Mouse (Mus musculus): ENCODE data around the gene Arvcf. TPM values are rescaled to one million over a fixed set of nuclear protein-coding genes. Genes with fewer than 3 reads are reported as not detected.

The Arvcf gene
- polyA plus RNA-seq, 1 experiment from 2014 or later, result 25.3 TPM

DNA sequence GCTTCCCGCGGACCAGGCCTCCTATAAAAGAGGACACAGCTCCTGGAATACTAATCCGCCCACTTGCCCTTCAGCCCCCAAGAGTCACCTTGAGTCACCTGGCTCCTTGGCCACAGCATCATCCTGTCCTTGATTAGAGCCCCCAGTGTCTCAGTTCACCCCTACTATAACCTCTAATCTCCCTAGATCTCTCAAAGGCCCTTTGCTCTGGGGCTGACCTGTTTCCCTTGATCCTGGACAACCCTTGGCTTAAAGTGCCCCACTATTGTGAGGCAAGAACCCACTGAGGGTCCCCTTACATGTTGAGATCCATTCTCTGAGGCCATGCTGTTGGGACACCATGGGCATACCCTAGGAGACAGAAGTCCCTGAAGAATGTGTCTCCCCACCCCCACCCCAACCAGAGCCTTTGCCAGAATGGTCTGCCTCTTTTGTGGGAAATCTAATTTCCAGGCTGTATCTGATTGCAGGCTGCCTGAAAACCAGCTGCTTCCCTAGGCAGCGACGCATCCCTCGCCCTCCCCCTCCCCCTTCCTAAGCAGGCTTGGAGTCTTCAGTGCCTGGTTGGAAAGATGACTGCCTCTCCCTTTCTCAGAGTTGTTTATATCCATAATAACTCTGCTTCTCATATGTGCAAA lies 33.8 kb downstream of the Arvcf start:
- H3K27ac ChIP-seq, result no peak overlapping the region
- H3K27me3 ChIP-seq, result no peaks in the 10 kb centered on the region
- H3K9me3 ChIP-seq, result no peaks in the 10 kb centered on the region
- ATAC-seq (ENCODE audit: insufficient number of reproducible peaks, low FRiP score, low TSS enrichment, low read depth), result no peak
- no peak overlapping the region for H3K4me3 ChIP-seq
- 41% methylated on average over 6 of the region's 6 CpGs for WGBS
- H3K4me1 ChIP-seq, result peaks cover 12% of the 10 kb centered on the region
- no peaks in the 10 kb centered on the region for H3K36me3 ChIP-seq
- H3K9ac ChIP-seq, result no peak overlapping the region
- no peak overlapping the region for H3K4me2 ChIP-seq

DNA sequence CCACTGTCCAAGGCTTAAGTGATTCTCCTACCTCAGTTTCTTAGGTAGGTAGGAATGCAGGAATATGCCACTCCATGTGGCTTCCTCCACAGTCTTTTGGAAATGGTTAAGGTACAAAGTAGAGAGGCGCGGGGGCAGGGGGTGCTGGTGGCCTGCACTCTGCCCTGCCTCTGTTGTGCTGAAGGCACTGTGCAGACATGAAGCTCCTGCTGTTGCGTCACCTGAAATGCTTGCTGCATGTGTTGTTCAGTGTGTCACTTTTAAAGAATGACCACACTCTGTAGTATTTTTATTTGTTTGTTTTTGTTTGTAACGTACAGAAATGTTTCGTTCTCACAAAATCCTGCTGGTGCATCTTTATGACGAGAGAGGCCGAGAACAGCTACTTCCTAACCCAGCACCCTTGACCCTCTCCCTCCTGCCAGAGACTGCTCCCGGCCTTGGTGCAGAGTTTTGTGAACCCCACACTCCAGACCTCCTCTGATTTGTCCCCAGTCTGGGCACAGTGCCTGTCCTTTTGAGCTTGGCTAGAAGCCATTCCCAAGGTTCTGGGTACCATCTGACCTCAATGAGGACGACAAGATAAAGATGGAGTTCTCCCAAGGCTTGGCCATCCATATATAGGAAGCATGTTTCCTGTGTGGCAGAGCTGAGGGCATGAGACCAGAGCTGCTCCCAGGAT lies 35.2 kb downstream of the Arvcf start:
- H3K9me3 ChIP-seq, result no peaks in the 10 kb centered on the region
- WGBS, result 76% methylated on average over 9 of the region's 9 CpGs
- H3K4me3 ChIP-seq, result no peak overlapping the region
- no peaks in the 10 kb centered on the region for H3K27me3 ChIP-seq
- no peak overlapping the region for H3K27ac ChIP-seq
- no peak for ATAC-seq (ENCODE audit: insufficient number of reproducible peaks, low FRiP score, low TSS enrichment, low read depth)
- H3K36me3 ChIP-seq, result no peaks in the 10 kb centered on the region
- H3K4me1 ChIP-seq, result peaks cover 15% of the 10 kb centered on the region
- H3K9ac ChIP-seq, result no peak overlapping the region
- H3K4me2 ChIP-seq, result no peak overlapping the region

DNA sequence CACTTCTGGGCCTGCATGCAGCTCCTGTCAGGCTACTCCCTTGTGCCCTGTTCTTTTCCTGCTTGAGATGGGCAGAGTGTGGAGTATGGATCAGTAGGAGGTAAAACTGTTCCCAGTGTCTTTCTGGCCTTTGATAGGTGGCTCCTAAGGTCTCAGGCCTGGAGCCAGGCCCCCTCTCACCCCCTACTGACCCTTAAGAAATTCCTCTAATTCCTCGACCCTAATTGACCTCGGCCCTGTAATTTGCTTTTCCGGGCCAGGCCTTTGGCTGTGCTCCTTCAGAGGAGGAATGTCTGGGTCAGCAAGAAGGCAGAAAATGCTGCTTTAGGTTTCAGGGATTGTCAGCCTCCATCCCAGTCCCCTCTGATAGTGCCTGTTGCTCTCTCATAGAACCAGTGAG lies 35.8 kb downstream of the Arvcf start:
- H3K4me2 ChIP-seq, result no peak overlapping the region
- no peak overlapping the region for H3K9ac ChIP-seq
- ATAC-seq (ENCODE audit: insufficient number of reproducible peaks, low FRiP score, low TSS enrichment, low read depth), result no peak
- H3K9me3 ChIP-seq, result no peaks in the 10 kb centered on the region
- WGBS, result 17% methylated on average over 3 of the region's 3 CpGs
- no peak overlapping the region for H3K4me3 ChIP-seq
- peaks cover 19% of the 10 kb centered on the region for H3K4me1 ChIP-seq
- no peaks in the 10 kb centered on the region for H3K27me3 ChIP-seq
- H3K36me3 ChIP-seq, result no peaks in the 10 kb centered on the region
- no peak overlapping the region for H3K27ac ChIP-seq

- Histone ChIP-seq H3K4me3 (no peak overlapping the region), H3K9ac (no peak overlapping the region), H3K4me1 (peaks cover 19% of the 10 kb centered on the region), H3K36me3 (no peaks in the 10 kb centered on the region), H3K4me2 (no peak overlapping the region), H3K9me3 (no peaks in the 10 kb centered on the region), H3K27me3 (no peaks in the 10 kb centered on the region), H3K27ac (no peak overlapping the region)
- WGBS, result 77% methylated on average over 7 of the region's 7 CpGs
- no peak for ATAC-seq (ENCODE audit: insufficient number of reproducible peaks, low FRiP score, low TSS enrichment, low read depth)
Measured at GRCm38 (mm10) chr16:18384211-18384610, 36.2 kb downstream of the Arvcf start.

DNA sequence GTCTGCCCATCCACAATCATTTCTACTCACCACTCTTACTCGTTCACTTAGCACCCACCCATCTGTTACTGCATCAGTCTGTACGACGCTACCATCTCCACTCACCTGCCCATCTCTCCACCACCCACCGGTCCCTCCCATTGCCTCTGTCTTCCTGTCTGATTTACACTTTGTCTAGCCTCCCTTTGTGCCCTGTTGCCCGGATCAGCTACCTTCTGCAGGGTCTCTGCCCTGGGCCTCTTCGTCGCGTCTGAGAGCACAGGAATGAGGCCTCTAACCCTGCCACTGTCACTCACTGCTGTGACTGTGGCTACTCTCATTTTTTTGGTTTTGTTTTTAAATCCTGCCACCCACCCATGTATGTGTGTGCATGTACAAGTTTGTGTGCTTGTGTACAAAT lies 36.7 kb downstream of the Arvcf start:
- no peak overlapping the region for H3K4me2 ChIP-seq
- no peak overlapping the region for H3K9ac ChIP-seq
- ATAC-seq (ENCODE audit: insufficient number of reproducible peaks, low FRiP score, low TSS enrichment, low read depth), result no peak
- H3K36me3 ChIP-seq, result no peaks in the 10 kb centered on the region
- H3K9me3 ChIP-seq, result no peaks in the 10 kb centered on the region
- 77% methylated on average over 8 of the region's 8 CpGs for WGBS
- no peak overlapping the region for H3K4me3 ChIP-seq
- no peaks in the 10 kb centered on the region for H3K27me3 ChIP-seq
- H3K4me1 ChIP-seq, result peaks cover 15% of the 10 kb centered on the region
- H3K27ac ChIP-seq, result no peak overlapping the region

GRCm38 (mm10) chr16:18385411-18385810 lies 37.4 kb downstream of the Arvcf start:
- Histone ChIP-seq H3K27ac (no peak overlapping the region), H3K36me3 (no peaks in the 10 kb centered on the region), H3K4me2 (no peak overlapping the region), H3K27me3 (no peaks in the 10 kb centered on the region), H3K9me3 (no peaks in the 10 kb centered on the region), H3K9ac (no peak overlapping the region), H3K4me1 (peaks cover 10% of the 10 kb centered on the region; the same call in 1 of the 2 replicates), H3K4me3 (no peak overlapping the region)
- no peak for ATAC-seq (ENCODE audit: insufficient number of reproducible peaks, low FRiP score, low TSS enrichment, low read depth)
- 70% methylated on average over 5 of the region's 5 CpGs for WGBS

DNA sequence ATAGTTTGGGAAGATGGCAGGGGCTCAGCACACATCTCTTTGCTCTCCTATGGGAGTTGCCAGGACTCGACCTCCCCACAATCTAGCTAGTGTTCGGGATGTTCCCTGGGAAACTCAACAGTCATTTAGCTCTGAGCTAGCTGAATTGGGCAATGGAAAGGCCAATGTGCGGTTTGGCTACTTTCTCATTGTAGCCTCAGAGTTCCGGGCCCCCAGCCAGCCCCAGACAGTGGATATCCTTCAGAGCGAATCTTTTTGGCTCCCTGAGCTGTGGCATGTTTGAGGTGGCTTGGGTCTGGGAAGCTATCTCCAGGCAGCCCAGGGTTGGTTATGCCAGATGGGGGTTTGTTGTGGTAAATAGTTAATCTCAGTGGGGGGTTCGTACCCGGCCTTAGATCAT lies 38.5 kb downstream of the Arvcf start:
- Histone ChIP-seq H3K4me2 (no peak overlapping the region), H3K4me1 (peaks cover 10% of the 10 kb centered on the region; the same call in 1 of the 2 replicates), H3K36me3 (no peaks in the 10 kb centered on the region), H3K27me3 (no peaks in the 10 kb centered on the region), H3K9ac (no peak overlapping the region), H3K4me3 (no peak overlapping the region), H3K9me3 (no peaks in the 10 kb centered on the region), H3K27ac (no peak overlapping the region)
- 80% methylated on average over 7 of the region's 7 CpGs for WGBS
- no peak for ATAC-seq (ENCODE audit: insufficient number of reproducible peaks, low FRiP score, low TSS enrichment, low read depth)

DNA sequence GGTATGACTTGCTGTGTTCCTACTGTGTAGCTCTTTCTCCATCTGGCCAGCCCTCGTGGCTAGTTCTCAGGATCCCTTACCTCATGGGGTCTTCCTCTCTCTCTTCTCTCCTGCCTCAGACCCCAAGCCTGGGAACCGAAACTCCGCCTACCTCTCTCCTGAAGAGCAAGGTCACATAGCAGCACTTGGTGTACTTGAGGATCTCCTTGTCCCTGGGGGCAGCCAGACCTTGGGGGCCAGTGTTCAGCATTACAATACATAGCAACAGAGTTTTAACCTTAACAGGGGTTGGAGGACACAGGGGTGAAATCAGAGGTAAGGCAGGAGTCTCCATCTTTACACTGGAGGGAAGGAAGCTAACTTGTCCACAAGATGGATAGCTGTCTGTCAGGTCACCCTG lies 39.0 kb downstream of the Arvcf start:
- Histone ChIP-seq H3K4me1 (peaks cover 7% of the 10 kb centered on the region; the same call in 1 of the 2 replicates), H3K4me2 (no peak overlapping the region), H3K4me3 (no peak overlapping the region), H3K27ac (no peak overlapping the region), H3K27me3 (no peaks in the 10 kb centered on the region), H3K36me3 (no peaks in the 10 kb centered on the region), H3K9ac (no peak overlapping the region), H3K9me3 (no peaks in the 10 kb centered on the region)
- WGBS, result 63% methylated on average over 3 of the region's 3 CpGs
- no peak for ATAC-seq (ENCODE audit: insufficient number of reproducible peaks, low FRiP score, low TSS enrichment, low read depth)

- Histone ChIP-seq H3K4me1 (peaks cover 15% of the 10 kb centered on the region), H3K27ac (no peak overlapping the region), H3K27me3 (no peaks in the 10 kb centered on the region), H3K36me3 (no peaks in the 10 kb centered on the region), H3K9me3 (no peaks in the 10 kb centered on the region), H3K9ac (no peak overlapping the region), H3K4me3 (no peak overlapping the region), H3K4me2 (no peak overlapping the region)
- ATAC-seq (ENCODE audit: insufficient number of reproducible peaks, low FRiP score, low TSS enrichment, low read depth), result no peak
- 64% methylated on average over 6 of the region's 7 CpGs for WGBS
Measured at GRCm38 (mm10) chr16:18387704-18388582, 40.0 kb downstream of the Arvcf start.

- H3K4me1 ChIP-seq, result peaks cover 24% of the 10 kb centered on the region
- no peaks in the 10 kb centered on the region for H3K36me3 ChIP-seq
- H3K4me2 ChIP-seq, result no peak overlapping the region
- no peak overlapping the region for H3K4me3 ChIP-seq
- no peaks in the 10 kb centered on the region for H3K9me3 ChIP-seq
- no peak overlapping the region for H3K9ac ChIP-seq
- WGBS, result 76% methylated on average over 14 of the region's 14 CpGs
- H3K27ac ChIP-seq, result no peak overlapping the region
- ATAC-seq (ENCODE audit: insufficient number of reproducible peaks, low FRiP score, low TSS enrichment, low read depth), result no peak
- H3K27me3 ChIP-seq, result no peaks in the 10 kb centered on the region
Measured at GRCm38 (mm10) chr16:18388583-18389435, 40.8 kb downstream of the Arvcf start.

DNA sequence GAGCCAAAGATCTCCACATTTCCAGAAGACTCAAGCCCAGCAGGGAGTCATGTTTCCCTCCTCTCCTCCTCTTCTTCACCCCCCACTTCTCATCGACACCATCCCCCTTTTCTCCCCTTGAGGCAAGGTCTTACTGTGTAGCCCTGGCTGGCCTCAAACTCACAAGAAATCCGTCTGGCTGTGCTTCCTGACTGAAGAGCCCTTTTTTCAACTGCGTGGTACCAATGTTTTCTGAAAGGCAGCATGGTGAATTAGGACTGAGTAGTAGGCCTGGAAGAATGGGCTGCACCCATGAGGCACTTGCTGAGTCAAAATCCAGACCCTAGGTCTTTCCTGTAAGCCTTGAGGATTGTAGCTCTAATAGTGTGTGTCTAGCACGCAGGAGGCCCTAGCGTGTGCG lies 42.4 kb downstream of the Arvcf start:
- Histone ChIP-seq H3K4me3 (no peak overlapping the region), H3K9me3 (no peaks in the 10 kb centered on the region), H3K36me3 (no peaks in the 10 kb centered on the region), H3K9ac (no peak overlapping the region), H3K4me2 (no peak overlapping the region), H3K27ac (no peak overlapping the region), H3K27me3 (no peaks in the 10 kb centered on the region), H3K4me1 (peaks cover 36% of the 10 kb centered on the region)
- ATAC-seq (ENCODE audit: insufficient number of reproducible peaks, low FRiP score, low TSS enrichment, low read depth), result no peak
- 65% methylated on average over 6 of the region's 6 CpGs for WGBS
